In genomic region chr3:125781357-125781756, GRCm38 (mm10) we compare ENCODE assay signal across 25 mouse cellular contexts.
DNase-seq lines count a peak whose midpoint lies in the region; ATAC-seq lines count a peak whose summit lies in the region.
"Had no signal": no experiment of that assay in that cellular context is flagged by ENCODE, and none has a peak within 500 bp of the region (broad histone marks: within the 10 kb centered on the region; RNA-seq: fewer than 3 reads in every experiment).

No protein-coding gene starts in this region.

- no peak overlapping the region for H3K27ac ChIP-seq in forebrain, embryonic 12.5 days
- H3K27ac ChIP-seq in forebrain, embryonic 10.5 days: no peak overlapping the region
- no peak overlapping the region for H3K27ac ChIP-seq in forebrain, embryonic 14.5 days (ENCODE audit: low read depth, low read length)
- no peak overlapping the region for H3K27ac ChIP-seq in forebrain, embryonic 16.5 days (ENCODE audit: low read length)
- H3K27ac ChIP-seq: embryonic facial prominence, embryonic 13.5 days; embryonic facial prominence, embryonic 15.5 days had no signal

- no peaks in the 10 kb centered on the region for H3K27me3 ChIP-seq in forebrain, embryonic 12.5 days
- H3K27me3 ChIP-seq in forebrain, embryonic 10.5 days (ENCODE audit: poor library complexity, severe bottlenecking): no peaks in the 10 kb centered on the region
- no peaks in the 10 kb centered on the region for H3K27me3 ChIP-seq in forebrain, embryonic 14.5 days (replicated peaks; ENCODE audit: control insufficient read depth, insufficient read depth, low read length)
- H3K27me3 ChIP-seq in forebrain, embryonic 16.5 days (replicated peaks; ENCODE audit: control insufficient read depth, insufficient read depth, low read length): no peaks in the 10 kb centered on the region
- H3K27me3 ChIP-seq: CH12.LX; embryonic facial prominence, embryonic 13.5 days; embryonic facial prominence, embryonic 15.5 days had no signal

- 38% methylated on average over 4 of the region's 4 CpGs for WGBS in forebrain, embryonic 12.5 days
- 81% methylated on average over 4 of the region's 4 CpGs for WGBS in forebrain, embryonic 10.5 days
- 16% methylated on average over 4 of the region's 4 CpGs for WGBS in forebrain, embryonic 14.5 days
- 15% methylated on average over 4 of the region's 4 CpGs for WGBS in forebrain, embryonic 16.5 days

- no peak overlapping the region for H3K4me2 ChIP-seq in forebrain, embryonic 12.5 days
- H3K4me2 ChIP-seq in forebrain, embryonic 14.5 days (ENCODE audit: low read length): no peak overlapping the region
- no peak overlapping the region for H3K4me2 ChIP-seq in forebrain, embryonic 16.5 days (ENCODE audit: low read length)
- H3K4me2 ChIP-seq: embryonic facial prominence, embryonic 13.5 days; embryonic facial prominence, embryonic 15.5 days had no signal

- peak; percentile 40; the same call in 1 of the 2 replicates for ATAC-seq in forebrain, embryonic 12.5 days (ENCODE audit: low FRiP score)
- ATAC-seq in forebrain, embryonic 14.5 days: peak; percentile 57; the same call in 1 of the 2 replicates
- ATAC-seq in forebrain, embryonic 16.5 days: no peak
- ATAC-seq: activated CD4-positive, CD25-positive, alpha-beta regulatory T cell, adult 4 months; CD4-positive, CD25-positive, alpha-beta regulatory T cell, adult 4 months; Patski had no signal

- H3K9me3 ChIP-seq in forebrain, embryonic 12.5 days: no peaks in the 10 kb centered on the region
- H3K9me3 ChIP-seq in forebrain, embryonic 10.5 days: no peaks in the 10 kb centered on the region
- no peaks in the 10 kb centered on the region for H3K9me3 ChIP-seq in forebrain, embryonic 14.5 days (replicated peaks; ENCODE audit: control insufficient read depth, low read length)
- no peaks in the 10 kb centered on the region for H3K9me3 ChIP-seq in forebrain, embryonic 16.5 days (ENCODE audit: control insufficient read depth, low read length)
- H3K9me3 ChIP-seq: embryonic facial prominence, embryonic 13.5 days; embryonic facial prominence, embryonic 15.5 days had no signal

- no peak overlapping the region for H3K4me3 ChIP-seq in forebrain, embryonic 12.5 days (replicated peaks)
- H3K4me3 ChIP-seq in forebrain, embryonic 10.5 days: no peak overlapping the region
- no peak overlapping the region for H3K4me3 ChIP-seq in forebrain, embryonic 14.5 days (ENCODE audit: low read depth, low read length)
- no peak overlapping the region for H3K4me3 ChIP-seq in forebrain, embryonic 16.5 days (replicated peaks; ENCODE audit: low read length)
- H3K4me3 ChIP-seq: embryonic facial prominence, embryonic 13.5 days; embryonic facial prominence, embryonic 15.5 days; erythroblast, embryonic 14.5 days had no signal

- H3K36me3 ChIP-seq in forebrain, embryonic 12.5 days (replicated peaks): no peaks in the 10 kb centered on the region
- H3K36me3 ChIP-seq in forebrain, embryonic 10.5 days (replicated peaks): no peaks in the 10 kb centered on the region
- no peaks in the 10 kb centered on the region for H3K36me3 ChIP-seq in forebrain, embryonic 14.5 days (ENCODE audit: control insufficient read depth, insufficient read depth, low read length)
- no peaks in the 10 kb centered on the region for H3K36me3 ChIP-seq in forebrain, embryonic 16.5 days (ENCODE audit: control insufficient read depth, insufficient read depth)
- H3K36me3 ChIP-seq: embryonic facial prominence, embryonic 13.5 days; embryonic facial prominence, embryonic 15.5 days; G1E had no signal

- no peaks in the 10 kb centered on the region for H3K4me1 ChIP-seq in forebrain, embryonic 12.5 days
- H3K4me1 ChIP-seq in forebrain, embryonic 10.5 days: no peaks in the 10 kb centered on the region
- H3K4me1 ChIP-seq in forebrain, embryonic 14.5 days (ENCODE audit: control insufficient read depth, insufficient read depth, low read length): 0 out of 2 replicates have a peak, but pooled peaks cover 9% of the 10 kb centered on the region
- H3K4me1 ChIP-seq in forebrain, embryonic 16.5 days (replicated peaks; ENCODE audit: control insufficient read depth, insufficient read depth, low read length): no peaks in the 10 kb centered on the region
- H3K4me1 ChIP-seq: embryonic facial prominence, embryonic 13.5 days; embryonic facial prominence, embryonic 15.5 days had no signal

- no peak for DNase-seq in forebrain, embryonic 10.5 days (ENCODE audit: extremely low spot score, low spot score)
- DNase-seq in forebrain, embryonic 14.5 days (ENCODE audit: low spot score): no peak
- peak; percentile 7 for DNase-seq in retina, postnatal 1 day
- no peak for DNase-seq in retina, embryonic 14.5 days (ENCODE audit: low spot score)
- DNase-seq: adrenal gland, adult 8-10 months; adrenal gland, postnatal 14 days; adrenal gland, postnatal 36 days; B cell, adult 2 months; cerebellum, adult 11 months; cerebellum, adult 18-20 months; cerebellum, adult 8-10 months; cerebellum, adult 9-11 months; cerebellum, postnatal 14 days; cerebellum, postnatal 36 days; embryo, embryonic 11 days had no signal

- no peak overlapping the region for H3K9ac ChIP-seq in forebrain, embryonic 12.5 days
- no peak overlapping the region for H3K9ac ChIP-seq in forebrain, embryonic 14.5 days (ENCODE audit: low read length)
- H3K9ac ChIP-seq in forebrain, embryonic 16.5 days (replicated peaks; ENCODE audit: low read depth, low read length): no peak overlapping the region
- H3K9ac ChIP-seq: embryonic facial prominence, embryonic 13.5 days; embryonic facial prominence, embryonic 15.5 days had no signal
